Mouse (Mus musculus) liver, postnatal 0 days (tissue): Measurements from ENCODE around the gene Dera. TPM values are rescaled to one million over a fixed set of nuclear protein-coding genes. Genes with fewer than 3 reads are reported as not detected.

ENCODE experiments used
- ATAC-seq: fragments of 200-750 bp; cut with Nextera tagmentation; 2 replicates; pipeline ENCODE4 v1.8.0; 2017; ENCODE audit warnings: mild to moderate bottlenecking, moderate library complexity
- DNase-seq: peaks from one replicate; pipeline ENCODE4 v3.0.0-alpha.2; 2016
- H3K27ac ChIP-seq: fragments of 300-500 bp; sonication (generic); 2 replicates; pipeline ENCODE4 v1.5.1; 2014; ENCODE audit warnings: antibody characterized with exemption, moderate library complexity, mild to moderate bottlenecking, low read depth
- H3K27me3 ChIP-seq: fragments of 300-500 bp; sonication (generic); 2 replicates; pipeline ENCODE4 v1.6.1; 2014; ENCODE audit warnings: low read length, control low read depth, mixed read lengths; ENCODE audit not compliant: insufficient read depth
- H3K36me3 ChIP-seq: fragments of 300-500 bp; sonication (generic); replicated peaks from 2 replicates; pipeline ENCODE4 v1.6.1; 2014; ENCODE audit warnings: mild to moderate bottlenecking, control low read depth, low read length, moderate library complexity, mixed read lengths; ENCODE audit not compliant: insufficient read depth
- H3K4me1 ChIP-seq: fragments of 300-500 bp; sonication (generic); 2 replicates; pipeline ENCODE4 v1.6.1; 2014; ENCODE audit warnings: antibody characterized with exemption, mild to moderate bottlenecking, control low read depth; ENCODE audit not compliant: insufficient read depth
- H3K4me2 ChIP-seq: fragments of 300-500 bp; sonication (generic); 2 replicates; pipeline ENCODE4 v1.6.1; 2014; ENCODE audit warnings: low read depth, mild to moderate bottlenecking, low read length, moderate library complexity, mixed read lengths
- H3K4me3 ChIP-seq: fragments of 300-500 bp; sonication (generic); 2 replicates; pipeline ENCODE4 v1.5.1; 2014; ENCODE audit warnings: low read depth, low read length
- H3K9ac ChIP-seq: fragments of 300-500 bp; sonication (generic); replicated peaks from 2 replicates; pipeline ENCODE4 v1.6.1; 2014; ENCODE audit warnings: mild to moderate bottlenecking, moderate library complexity
- H3K9me3 ChIP-seq: fragments of 300-500 bp; sonication (generic); 2 replicates; pipeline ENCODE4 v1.6.1; 2016; ENCODE audit warnings: mild to moderate bottlenecking, control low read depth, low read length, mixed read lengths
- CTCF ChIP-seq: sonication (generic); IDR thresholded peaks from 2 replicates; pipeline ENCODE4 v1.5.1; 2016; ENCODE audit warnings: antibody characterized with exemption, low read depth
- EP300 ChIP-seq: IDR thresholded peaks from 2 replicates; pipeline ENCODE4 v1.6.1; 2016; ENCODE audit warnings: antibody characterized with exemption, low read depth, mild to moderate bottlenecking
- WGBS: fragments of 180-500 bp; shearing (Covaris S2); extraction: QIAGEN DNeasy Blood & Tissue Kit; methylation state at CpG from one replicate; pipeline ENCODE4 v1.1.7; 2014; ENCODE audit not compliant: insufficient replicate concordance; 5-methylcytosine and 5-hydroxymethylcytosine counted together
- polyA plus RNA-seq: library from polyadenylated mRNA; unstranded; fragments of >200 nt; fragmentation: Nextera tagmentation; extraction: Ambion mirVana; gene quantifications from 2 replicates; pipeline ENCODE4 v1.2.1, GENCODE M21; 2015

Gene Dera
- polyA plus RNA-seq, 1 experiment from 2014 or later, result 43.6 TPM

DNA sequence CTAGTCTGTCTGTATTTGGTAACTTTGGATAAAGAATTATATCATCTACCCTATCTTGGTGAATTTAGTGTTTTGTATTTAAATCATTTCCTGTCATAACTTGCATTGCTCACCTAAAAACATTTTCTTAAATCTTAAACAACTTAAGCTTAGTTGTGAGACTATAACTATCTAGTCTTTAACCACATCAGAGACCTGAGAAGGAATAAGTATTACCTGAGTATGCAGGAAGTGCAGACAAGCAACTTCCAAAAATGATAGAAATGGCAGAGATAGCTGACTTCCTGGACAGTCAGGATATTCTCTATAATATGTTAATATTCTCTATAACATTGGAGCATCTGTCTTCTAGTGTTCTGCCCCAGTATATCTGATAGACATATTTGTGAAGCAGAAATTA, 11.8 kb downstream of the Dera start:
- Histone ChIP-seq H3K4me2 (no peak overlapping the region), H3K27me3 (no peaks in the 10 kb centered on the region), H3K4me3 (no peak overlapping the region), H3K9me3 (no peaks in the 10 kb centered on the region), H3K9ac (no peak overlapping the region), H3K27ac (no peak overlapping the region), H3K36me3 (no peaks in the 10 kb centered on the region), H3K4me1 (no peaks in the 10 kb centered on the region)
- DNase-seq, result no peak
- TF ChIP-seq EP300 (no peak), CTCF (no peak)
- no peak for ATAC-seq

DNA sequence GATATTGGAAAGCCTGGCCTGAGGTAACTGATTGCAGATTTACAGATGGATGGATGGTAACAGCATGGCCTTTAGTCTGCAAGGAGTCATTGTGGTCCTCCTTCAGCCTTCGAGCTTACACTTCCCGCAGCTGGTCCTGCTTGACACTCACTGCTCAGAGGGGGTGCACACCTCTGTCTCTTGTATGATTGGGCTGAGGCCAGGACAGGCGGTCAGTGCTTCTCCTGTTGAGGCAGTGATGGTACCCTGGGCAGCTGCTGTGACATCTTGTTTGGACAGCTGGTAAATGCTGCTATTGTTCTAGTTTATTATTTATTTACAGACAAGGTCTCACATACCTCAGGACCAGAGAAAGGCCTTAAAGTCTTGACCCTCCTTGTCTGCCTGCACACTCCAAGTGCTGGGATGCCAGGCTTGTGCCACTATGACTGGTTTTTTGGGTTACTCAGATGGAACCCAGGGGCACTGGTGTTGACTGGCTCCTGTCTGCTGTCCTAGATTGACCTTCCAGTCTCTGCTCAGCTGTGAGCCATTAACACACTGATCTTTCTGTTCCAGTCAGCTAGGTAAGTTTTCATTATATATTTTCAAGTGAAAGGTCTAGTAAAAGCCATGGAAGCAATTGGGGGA, 17.4 kb downstream of the Dera start:
- 77% methylated on average over 3 of the region's 3 CpGs for WGBS
- no peak for DNase-seq

DNA sequence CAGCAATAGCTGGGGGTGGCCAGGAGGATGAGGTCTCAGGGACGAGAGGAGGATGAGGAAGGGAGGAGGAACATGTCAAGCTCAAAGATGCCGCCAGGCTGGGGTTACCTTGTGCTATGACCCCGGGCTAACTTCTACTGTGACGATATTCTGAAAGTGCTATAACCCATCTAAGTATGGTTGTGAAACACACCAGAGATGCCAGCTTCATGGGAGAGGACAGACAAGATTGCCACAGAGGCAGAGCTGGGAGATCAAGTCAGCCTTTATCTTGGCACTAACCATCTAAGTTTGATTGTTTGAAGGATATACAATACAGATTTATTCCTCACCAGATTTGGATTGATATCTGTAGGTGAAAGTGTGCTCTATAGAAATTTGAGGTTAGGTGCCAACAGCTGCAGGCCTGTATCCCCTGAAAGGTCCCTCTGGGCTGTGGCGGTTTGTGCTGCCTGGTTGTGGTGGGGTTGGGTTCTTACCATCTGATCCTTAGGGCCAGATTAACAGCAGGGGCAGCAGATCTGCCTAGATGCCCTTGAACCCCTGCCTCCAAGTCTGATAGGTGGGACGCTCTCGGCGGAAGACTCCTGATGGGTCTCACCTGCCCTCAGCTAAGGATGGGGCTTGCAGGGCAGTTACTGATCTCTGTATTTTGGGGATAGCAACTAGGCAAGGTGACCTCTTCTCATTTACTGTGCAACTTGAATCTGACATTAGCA, 18.7 kb downstream of the Dera start:
- H3K36me3 ChIP-seq, result no peaks in the 10 kb centered on the region
- no peak overlapping the region for H3K9ac ChIP-seq
- no peaks in the 10 kb centered on the region for H3K27me3 ChIP-seq
- H3K4me2 ChIP-seq, result no peak overlapping the region
- H3K4me1 ChIP-seq, result no peaks in the 10 kb centered on the region
- no peak overlapping the region for H3K27ac ChIP-seq
- ATAC-seq (no peak), DNase-seq (no peak)
- no peaks in the 10 kb centered on the region for H3K9me3 ChIP-seq
- H3K4me3 ChIP-seq, result no peak overlapping the region
- WGBS, result 80% methylated on average over 8 of the region's 8 CpGs
- TF ChIP-seq EP300 (no peak), CTCF (no peak)

More for the DNA sequence above, 17.4 kb downstream of the Dera start:
- no peaks in the 10 kb centered on the region for H3K36me3 ChIP-seq
- no peak overlapping the region for H3K9ac ChIP-seq
- H3K27me3 ChIP-seq, result no peaks in the 10 kb centered on the region
- no peaks in the 10 kb centered on the region for H3K4me1 ChIP-seq
- TF ChIP-seq CTCF (no peak), EP300 (no peak)
- H3K4me2 ChIP-seq, result no peak overlapping the region
- H3K4me3 ChIP-seq, result no peak overlapping the region
- H3K27ac ChIP-seq, result no peak overlapping the region
- H3K9me3 ChIP-seq, result no peaks in the 10 kb centered on the region
- no peak for ATAC-seq

DNA sequence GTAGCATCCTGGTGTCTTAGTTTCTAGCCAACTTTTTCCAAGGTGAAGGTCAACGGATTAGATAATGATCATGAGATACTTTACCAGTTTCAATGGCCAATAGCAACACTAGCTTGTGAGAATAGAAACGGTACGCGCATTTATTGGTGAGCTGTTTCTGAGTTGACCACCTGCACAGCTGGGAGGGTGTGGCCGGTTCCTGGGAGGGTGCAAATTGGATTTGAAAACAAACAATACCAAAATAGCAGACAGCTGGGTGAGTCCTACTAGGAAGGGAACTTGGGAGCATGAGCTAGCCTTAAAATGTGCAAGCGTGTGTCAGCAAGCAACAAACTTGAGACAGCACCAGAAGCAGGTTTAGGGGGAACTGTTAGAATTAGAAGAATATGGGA, 19.3 kb downstream of the Dera start:
- Histone ChIP-seq H3K36me3 (no peaks in the 10 kb centered on the region), H3K27me3 (no peaks in the 10 kb centered on the region), H3K4me3 (no peak overlapping the region), H3K9me3 (no peaks in the 10 kb centered on the region), H3K27ac (no peak overlapping the region), H3K4me2 (no peak overlapping the region), H3K9ac (no peak overlapping the region), H3K4me1 (no peaks in the 10 kb centered on the region)
- DNase-seq (no peak), ATAC-seq (no peak)
- no peak for TF ChIP-seq CTCF
- no peak for TF ChIP-seq EP300
- 83% methylated on average over 6 of the region's 6 CpGs for WGBS

DNA sequence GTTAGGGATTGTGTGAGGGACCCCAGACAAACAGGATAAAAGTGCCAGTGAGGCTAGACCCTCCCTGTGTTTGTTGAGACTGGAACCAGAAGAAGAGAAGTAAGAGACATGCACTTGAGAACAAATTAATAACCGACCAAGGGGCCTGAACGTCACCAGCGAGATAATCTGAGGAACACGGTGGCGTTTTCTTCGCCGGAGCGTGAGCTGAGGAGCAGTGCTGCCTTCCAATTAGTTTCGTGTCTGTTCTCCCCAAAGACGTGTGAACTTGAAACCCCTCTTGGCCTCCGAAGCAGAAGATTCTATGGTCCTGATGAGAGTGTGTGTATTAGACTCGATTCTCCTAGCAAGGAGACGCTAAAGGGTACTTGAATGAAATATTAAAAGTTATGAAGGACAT, 19.8 kb downstream of the Dera start:
- Histone ChIP-seq H3K9me3 (no peaks in the 10 kb centered on the region), H3K4me1 (no peaks in the 10 kb centered on the region), H3K4me2 (no peak overlapping the region), H3K4me3 (no peak overlapping the region), H3K36me3 (no peaks in the 10 kb centered on the region), H3K27ac (no peak overlapping the region), H3K9ac (no peak overlapping the region), H3K27me3 (no peaks in the 10 kb centered on the region)
- WGBS, result 89% methylated on average over 13 of the region's 13 CpGs
- ATAC-seq, result no peak
- DNase-seq, result no peak
- TF ChIP-seq CTCF (no peak), EP300 (no peak)

DNA sequence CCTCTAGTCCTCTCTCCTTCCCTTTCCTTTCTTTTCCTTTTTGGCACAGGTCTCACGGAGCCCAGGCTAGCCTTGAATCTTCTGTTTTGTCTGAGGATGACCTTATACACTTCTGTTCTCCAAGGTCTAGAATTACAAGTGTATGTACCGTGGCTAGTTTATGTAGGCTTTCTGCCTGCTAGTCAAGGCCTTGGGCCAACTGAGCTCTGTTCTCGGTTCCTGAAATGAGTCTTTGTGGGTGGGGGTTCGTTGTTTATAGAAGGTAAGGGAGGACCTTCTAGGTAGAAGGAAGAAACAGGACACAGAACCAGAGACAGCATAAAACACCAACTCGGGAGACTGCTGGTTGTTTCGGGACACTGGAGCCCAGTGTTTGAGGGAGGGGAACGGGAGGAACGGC, 20.8 kb downstream of the Dera start:
- H3K4me3 ChIP-seq, result no peak overlapping the region
- DNase-seq (no peak), ATAC-seq (no peak)
- TF ChIP-seq EP300 (no peak), CTCF (no peak)
- no peaks in the 10 kb centered on the region for H3K4me1 ChIP-seq
- H3K27me3 ChIP-seq, result no peaks in the 10 kb centered on the region
- no peak overlapping the region for H3K27ac ChIP-seq
- H3K36me3 ChIP-seq, result no peaks in the 10 kb centered on the region
- 83% methylated on average over 8 of the region's 8 CpGs for WGBS
- no peak overlapping the region for H3K9ac ChIP-seq
- H3K9me3 ChIP-seq, result no peaks in the 10 kb centered on the region
- H3K4me2 ChIP-seq, result no peak overlapping the region
